Mouse (Mus musculus): Measurements from ENCODE around the gene Klhdc1. TPM values are rescaled to one million over a fixed set of nuclear protein-coding genes. Genes with fewer than 3 reads are reported as not detected.
A peak's percentile ranks its signal among the peaks of the same experiment; 100 is the strongest.

Gene Klhdc1
- polyA plus RNA-seq, 1 experiment from 2014 or later = 20.1 TPM

- H3K9me3 ChIP-seq (ENCODE audit: control insufficient read depth, low read length) = no peaks in the 10 kb centered on the region
- 90% methylated on average over 7 of the region's 7 CpGs for whole genome bisulfite sequencing
Observed at GRCm38 (mm10) chr12:69283146-69283545, 42.2 kb downstream of the Klhdc1 start.

GRCm38 (mm10) chr12:69287535-69287934 is 46.6 kb downstream of the Klhdc1 start:
- Histone ChIP-seq H3K4me3 (ENCODE audit: low read depth, low read length) (no peak overlapping the region), H3K27me3 (ENCODE audit: control insufficient read depth, insufficient read depth, low read length) (no peaks in the 10 kb centered on the region), H3K27ac (ENCODE audit: low read depth, low read length) (no peak overlapping the region), H3K4me2 (ENCODE audit: low read depth, low read length) (no peak overlapping the region), H3K4me1 (ENCODE audit: control insufficient read depth, insufficient read depth, low read length) (no peaks in the 10 kb centered on the region), H3K36me3 (ENCODE audit: control insufficient read depth, insufficient read depth, low read length) (no peaks in the 10 kb centered on the region), H3K9ac (replicated peaks; ENCODE audit: low read depth, low read length) (no peak overlapping the region), H3K9me3 (ENCODE audit: control insufficient read depth, low read length) (no peaks in the 10 kb centered on the region)
- WGBS = 87% methylated on average over 8 of the region's 8 CpGs
- ATAC-seq (ENCODE audit: low read depth) = no peak

More at GRCm38 (mm10) chr12:69283146-69283545, 42.2 kb downstream of the Klhdc1 start:
- ATAC-seq (ENCODE audit: low read depth) = no peak
- Histone ChIP-seq H3K9ac (replicated peaks; ENCODE audit: low read depth, low read length) (no peak overlapping the region), H3K4me3 (ENCODE audit: low read depth, low read length) (no peak overlapping the region), H3K27me3 (ENCODE audit: control insufficient read depth, insufficient read depth, low read length) (no peaks in the 10 kb centered on the region), H3K4me1 (ENCODE audit: control insufficient read depth, insufficient read depth, low read length) (no peaks in the 10 kb centered on the region), H3K27ac (ENCODE audit: low read depth, low read length) (no peak overlapping the region), H3K4me2 (ENCODE audit: low read depth, low read length) (no peak overlapping the region), H3K36me3 (ENCODE audit: control insufficient read depth, insufficient read depth, low read length) (no peaks in the 10 kb centered on the region)

DNA sequence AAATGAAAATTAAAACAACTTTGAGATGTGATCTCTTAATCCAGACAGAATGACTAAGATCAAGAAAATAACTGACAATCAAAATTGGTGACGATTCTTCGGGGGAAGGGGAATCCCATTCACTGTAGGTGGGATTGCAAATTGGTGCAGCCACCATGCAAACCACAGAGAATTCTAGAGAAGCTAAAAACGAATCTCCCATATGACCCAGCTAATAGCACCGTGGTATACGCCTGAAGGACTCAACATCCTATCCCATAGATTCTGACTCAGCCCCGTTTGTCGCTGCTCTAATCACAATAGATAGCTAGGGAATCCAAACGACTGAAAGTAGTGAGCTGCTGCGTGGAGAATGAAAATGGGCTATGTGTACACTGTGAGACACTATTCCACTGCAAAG is 47.7 kb downstream of the Klhdc1 start:
- no peaks in the 10 kb centered on the region for H3K9me3 ChIP-seq (ENCODE audit: control insufficient read depth, low read length)
- no peak overlapping the region for H3K27ac ChIP-seq (ENCODE audit: low read depth, low read length)
- 83% methylated on average over 9 of the region's 9 CpGs for WGBS
- no peaks in the 10 kb centered on the region for H3K36me3 ChIP-seq (ENCODE audit: control insufficient read depth, insufficient read depth, low read length)
- ATAC-seq (ENCODE audit: low read depth) = no peak
- H3K4me2 ChIP-seq (ENCODE audit: low read depth, low read length) = no peak overlapping the region
- H3K9ac ChIP-seq (replicated peaks; ENCODE audit: low read depth, low read length) = no peak overlapping the region
- H3K4me3 ChIP-seq (ENCODE audit: low read depth, low read length) = no peak overlapping the region
- H3K4me1 ChIP-seq (ENCODE audit: control insufficient read depth, insufficient read depth, low read length) = no peaks in the 10 kb centered on the region
- no peaks in the 10 kb centered on the region for H3K27me3 ChIP-seq (ENCODE audit: control insufficient read depth, insufficient read depth, low read length)

DNA sequence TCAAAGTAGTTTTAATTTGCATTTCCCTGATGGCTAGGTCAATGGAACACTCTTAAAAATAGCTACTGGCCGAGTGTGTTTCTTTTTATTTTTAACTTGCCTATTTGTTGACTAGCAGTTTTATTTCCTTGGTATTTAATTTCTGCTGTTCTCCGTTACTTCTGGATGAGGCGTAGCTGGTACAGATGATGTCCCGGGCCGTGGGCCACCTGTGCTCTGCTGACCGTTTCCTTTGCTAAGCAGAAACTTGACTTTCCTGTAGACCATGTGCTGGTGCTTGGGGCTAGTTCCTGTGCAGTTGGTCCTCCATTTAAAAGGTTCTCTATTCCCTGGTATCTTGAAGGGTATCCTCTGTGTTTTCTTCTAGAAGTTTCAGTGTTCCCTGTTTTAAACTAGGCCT is 51.4 kb downstream of the Klhdc1 start:
- WGBS = 91% methylated on average over 6 of the region's 6 CpGs
- no peak overlapping the region for H3K9ac ChIP-seq (replicated peaks; ENCODE audit: low read depth, low read length)
- H3K36me3 ChIP-seq (ENCODE audit: control insufficient read depth, insufficient read depth, low read length) = no peaks in the 10 kb centered on the region
- no peaks in the 10 kb centered on the region for H3K9me3 ChIP-seq (ENCODE audit: control insufficient read depth, low read length)
- no peak overlapping the region for H3K27ac ChIP-seq (ENCODE audit: low read depth, low read length)
- H3K4me2 ChIP-seq (ENCODE audit: low read depth, low read length) = no peak overlapping the region
- H3K27me3 ChIP-seq (ENCODE audit: control insufficient read depth, insufficient read depth, low read length) = no peaks in the 10 kb centered on the region
- H3K4me1 ChIP-seq (ENCODE audit: control insufficient read depth, insufficient read depth, low read length) = peaks cover 5% of the 10 kb centered on the region; the same call in 1 of the 2 replicates
- ATAC-seq (ENCODE audit: low read depth) = no peak
- no peak overlapping the region for H3K4me3 ChIP-seq (ENCODE audit: low read depth, low read length)

DNA sequence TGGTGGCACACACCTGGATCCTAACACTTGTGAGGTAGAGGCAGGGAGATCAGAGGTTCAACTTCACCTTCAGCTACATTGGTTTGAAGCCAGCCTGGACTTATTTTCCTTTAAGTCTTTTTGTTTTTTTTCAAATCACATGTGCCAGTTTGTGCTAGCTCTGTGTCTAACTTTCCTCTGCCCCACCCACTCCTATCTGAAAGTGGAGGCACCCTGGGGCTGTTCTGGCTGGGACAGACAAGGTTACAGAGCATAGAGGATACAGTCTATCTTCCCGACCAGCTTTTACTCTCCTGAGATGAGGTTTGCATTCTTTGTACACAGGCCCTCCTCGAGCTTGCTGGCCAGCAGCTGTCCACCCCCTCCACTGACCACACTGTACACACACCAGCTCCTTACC is 52.8 kb downstream of the Klhdc1 start:
- Histone ChIP-seq H3K27ac (ENCODE audit: low read depth, low read length) (no peak overlapping the region), H3K4me3 (ENCODE audit: low read depth, low read length) (no peak overlapping the region), H3K4me2 (ENCODE audit: low read depth, low read length) (no peak overlapping the region), H3K36me3 (ENCODE audit: control insufficient read depth, insufficient read depth, low read length) (no peaks in the 10 kb centered on the region), H3K9me3 (ENCODE audit: control insufficient read depth, low read length) (no peaks in the 10 kb centered on the region), H3K9ac (replicated peaks; ENCODE audit: low read depth, low read length) (no peak overlapping the region), H3K4me1 (ENCODE audit: control insufficient read depth, insufficient read depth, low read length) (peaks cover 14% of the 10 kb centered on the region), H3K27me3 (ENCODE audit: control insufficient read depth, insufficient read depth, low read length) (no peaks in the 10 kb centered on the region)
- no peak for ATAC-seq (ENCODE audit: low read depth)
- WGBS = 64% methylated on average over 2 of the region's 2 CpGs

DNA sequence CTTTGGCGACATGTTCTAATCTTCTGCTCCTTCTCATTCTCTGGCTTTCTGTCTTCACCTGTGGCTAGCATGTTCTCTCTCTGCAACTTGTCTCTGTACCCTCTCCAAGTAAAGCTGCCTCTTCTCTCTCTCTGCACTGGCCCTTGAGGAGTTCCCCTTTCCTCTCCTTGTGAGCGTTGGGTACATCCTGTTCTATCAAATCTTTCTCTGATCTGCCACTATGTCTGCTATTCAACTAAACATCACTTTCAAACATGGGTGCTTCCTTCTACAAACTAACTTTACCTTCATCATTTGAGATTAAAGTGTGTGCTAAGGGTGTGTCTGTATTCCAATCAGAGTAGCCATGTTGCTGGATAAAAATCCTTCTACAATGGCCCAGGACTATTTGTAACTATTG is 54.0 kb downstream of the Klhdc1 start:
- 81% methylated on average over 2 of the region's 2 CpGs for WGBS
- Histone ChIP-seq H3K9ac (replicated peaks; ENCODE audit: low read depth, low read length) (no peak overlapping the region), H3K27me3 (ENCODE audit: control insufficient read depth, insufficient read depth, low read length) (no peaks in the 10 kb centered on the region), H3K27ac (ENCODE audit: low read depth, low read length) (no peak overlapping the region), H3K4me2 (ENCODE audit: low read depth, low read length) (no peak overlapping the region), H3K36me3 (ENCODE audit: control insufficient read depth, insufficient read depth, low read length) (no peaks in the 10 kb centered on the region), H3K9me3 (ENCODE audit: control insufficient read depth, low read length) (no peaks in the 10 kb centered on the region), H3K4me3 (ENCODE audit: low read depth, low read length) (no peak overlapping the region), H3K4me1 (ENCODE audit: control insufficient read depth, insufficient read depth, low read length) (peaks cover 22% of the 10 kb centered on the region)
- no peak for ATAC-seq (ENCODE audit: low read depth)

- Histone ChIP-seq H3K9ac (replicated peaks; ENCODE audit: low read depth, low read length) (peak overlapping the region; percentile 98; the same call in 1 of the 2 replicates), H3K4me1 (ENCODE audit: control insufficient read depth, insufficient read depth, low read length) (peaks cover 22% of the 10 kb centered on the region), H3K27me3 (ENCODE audit: control insufficient read depth, insufficient read depth, low read length) (no peaks in the 10 kb centered on the region), H3K4me3 (ENCODE audit: low read depth, low read length) (no peak overlapping the region; the same call in 1 of the 2 replicates), H3K27ac (ENCODE audit: low read depth, low read length) (peak overlapping the region; percentile 95), H3K9me3 (ENCODE audit: control insufficient read depth, low read length) (no peaks in the 10 kb centered on the region), H3K36me3 (ENCODE audit: control insufficient read depth, insufficient read depth, low read length) (peaks cover 5% of the 10 kb centered on the region; the same call in 1 of the 2 replicates), H3K4me2 (ENCODE audit: low read depth, low read length) (peak overlapping the region; percentile 50)
- WGBS = 88% methylated on average over 4 of the region's 4 CpGs
- ATAC-seq (ENCODE audit: low read depth) = no peak
Observed at GRCm38 (mm10) chr12:69295651-69296050, 54.7 kb downstream of the Klhdc1 start.

DNA sequence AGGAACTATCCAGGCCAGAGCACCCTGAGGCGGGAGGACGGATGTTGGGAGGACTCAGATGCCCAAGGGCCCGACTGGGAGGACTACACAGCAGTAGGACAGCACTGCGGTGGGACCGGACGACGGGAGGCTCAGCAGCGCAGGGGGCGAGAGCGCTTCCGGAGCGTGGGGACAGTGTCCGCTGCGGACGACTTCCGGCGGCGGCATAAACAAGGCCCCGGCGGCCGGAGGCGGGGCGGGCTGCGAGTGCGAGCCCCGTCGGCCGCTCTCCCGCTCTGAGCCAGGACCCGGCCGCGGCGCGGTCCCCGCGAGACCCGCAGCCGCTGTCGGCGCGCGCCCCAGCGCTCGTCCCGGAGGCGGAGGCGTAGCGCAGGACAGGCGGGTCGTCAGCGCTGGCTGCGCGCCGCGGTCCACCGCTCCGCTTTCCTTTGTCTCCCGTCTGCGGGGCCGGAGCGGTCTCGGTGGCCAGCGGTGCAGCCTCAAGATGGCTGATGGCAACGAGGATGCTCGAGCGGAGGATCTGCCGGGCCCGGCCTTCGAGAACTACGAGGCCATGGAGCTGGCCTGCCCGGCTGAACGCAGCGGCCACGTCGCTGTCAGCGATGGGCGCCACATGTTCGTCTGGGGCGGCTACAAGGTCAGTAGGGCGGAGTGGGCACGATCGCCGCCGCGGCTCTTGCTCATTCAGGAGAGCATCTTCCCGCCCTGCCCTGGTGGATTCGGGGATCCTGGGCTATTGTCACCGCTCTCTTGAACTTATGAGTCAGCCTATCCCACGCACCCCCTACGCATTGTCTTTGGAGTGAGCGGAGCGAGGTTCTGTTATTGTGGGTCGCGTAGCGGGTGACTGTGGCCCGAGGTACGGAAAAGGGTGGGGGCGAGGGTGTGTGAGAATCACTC is 55.8 kb downstream of the Klhdc1 start, which contains the start of gene Klhdc2:
TSS of gene Klhdc2 (plus strand) at position 171 of the 900 bp plus-strand sequence.
- Histone ChIP-seq H3K27me3 (ENCODE audit: control insufficient read depth, insufficient read depth, low read length) (no peaks in the 10 kb centered on the region), H3K4me2 (ENCODE audit: low read depth, low read length) (peak within 1 kb of the TSS; percentile 80), H3K9me3 (ENCODE audit: control insufficient read depth, low read length) (no peaks in the 10 kb centered on the region), H3K9ac (replicated peaks; ENCODE audit: low read depth, low read length) (peak within 1 kb of the TSS; percentile 98), H3K27ac (ENCODE audit: low read depth, low read length) (peak within 1 kb of the TSS; percentile 95), H3K4me3 (ENCODE audit: low read depth, low read length) (peak within 1 kb of the TSS; percentile 98), H3K4me1 (ENCODE audit: control insufficient read depth, insufficient read depth, low read length) (peaks cover 22% of the 10 kb centered on the region), H3K36me3 (ENCODE audit: control insufficient read depth, insufficient read depth, low read length) (peaks cover 9% of the 10 kb centered on the region; the same call in 1 of the 2 replicates)
- WGBS = under 1% methylated on average over 89 of the region's 98 CpGs
- ATAC-seq (ENCODE audit: low read depth) = peak; percentile 97

GRCm38 (mm10) chr12:69297411-69298150 is 56.6 kb downstream of the Klhdc1 start:
- no peaks in the 10 kb centered on the region for H3K27me3 ChIP-seq (ENCODE audit: control insufficient read depth, insufficient read depth, low read length)
- H3K9me3 ChIP-seq (ENCODE audit: control insufficient read depth, low read length) = no peaks in the 10 kb centered on the region
- WGBS = 18% methylated on average over 20 of the region's 20 CpGs
- peaks cover 22% of the 10 kb centered on the region for H3K4me1 ChIP-seq (ENCODE audit: control insufficient read depth, insufficient read depth, low read length)
- peaks cover 17% of the 10 kb centered on the region for H3K36me3 ChIP-seq (ENCODE audit: control insufficient read depth, insufficient read depth, low read length)
- peak overlapping the region; percentile 80 for H3K4me2 ChIP-seq (ENCODE audit: low read depth, low read length)
- H3K4me3 ChIP-seq (ENCODE audit: low read depth, low read length) = peak overlapping the region; percentile 98
- H3K9ac ChIP-seq (replicated peaks; ENCODE audit: low read depth, low read length) = peak overlapping the region; percentile 98
- ATAC-seq (ENCODE audit: low read depth) = no peak
- peak overlapping the region; percentile 95 for H3K27ac ChIP-seq (ENCODE audit: low read depth, low read length)

Measured in neural tube, embryonic 14.5 days (tissue).